Mouse (Mus musculus) embryonic facial prominence, embryonic 10.5 days (tissue): ENCODE data around the gene Myl7. TPM values are rescaled to one million over a fixed set of nuclear protein-coding genes. Genes with fewer than 3 reads are reported as not detected.
A peak's percentile ranks its signal among the peaks of the same experiment; 100 is the strongest.

Experiments
- DNase-seq: peaks from one replicate; pipeline ENCODE4 v3.0.0-alpha.2; 2017; ENCODE audit warnings: low spot score
- H3K27ac ChIP-seq: fragments of 300-500 bp; sonication (generic); replicated peaks from 2 replicates; pipeline ENCODE4 v1.5.1; 2016; ENCODE audit warnings: mild to moderate bottlenecking
- H3K27me3 ChIP-seq: fragments of 300-500 bp; sonication (generic); replicated peaks from 2 replicates; pipeline ENCODE4 v1.6.1; 2016; ENCODE audit warnings: low read depth, mild to moderate bottlenecking; ENCODE audit not compliant: poor library complexity, severe bottlenecking
- H3K36me3 ChIP-seq: fragments of 300-500 bp; sonication (generic); replicated peaks from 2 replicates; pipeline ENCODE4 v1.6.1; 2016; ENCODE audit warnings: mild to moderate bottlenecking, moderate library complexity
- H3K4me1 ChIP-seq: fragments of 300-500 bp; sonication (generic); 2 replicates; pipeline ENCODE4 v1.6.1; 2016
- H3K4me3 ChIP-seq: fragments of 300-500 bp; sonication (generic); 2 replicates; pipeline ENCODE4 v1.5.1; 2016; ENCODE audit warnings: mild to moderate bottlenecking, moderate library complexity
- H3K9me3 ChIP-seq: fragments of 300-500 bp; sonication (generic); 2 replicates; pipeline ENCODE4 v1.6.1; 2016; ENCODE audit warnings: mild to moderate bottlenecking
- WGBS: fragments of 180-500 bp; shearing (Covaris S2); methylation state at CpG from one replicate; pipeline ENCODE4 v1.1.7; 2016; 5-methylcytosine and 5-hydroxymethylcytosine counted together
- polyA plus RNA-seq: library from polyadenylated mRNA; unstranded; fragments of >200 nt; fragmentation: Nextera tagmentation; extraction: Ambion mirVana; gene quantifications from 2 replicates; pipeline ENCODE4 v1.2.1, GENCODE M21; 2016

The Myl7 gene
- polyA plus RNA-seq, 1 experiment from 2014 or later, result 5.4 TPM

DNA sequence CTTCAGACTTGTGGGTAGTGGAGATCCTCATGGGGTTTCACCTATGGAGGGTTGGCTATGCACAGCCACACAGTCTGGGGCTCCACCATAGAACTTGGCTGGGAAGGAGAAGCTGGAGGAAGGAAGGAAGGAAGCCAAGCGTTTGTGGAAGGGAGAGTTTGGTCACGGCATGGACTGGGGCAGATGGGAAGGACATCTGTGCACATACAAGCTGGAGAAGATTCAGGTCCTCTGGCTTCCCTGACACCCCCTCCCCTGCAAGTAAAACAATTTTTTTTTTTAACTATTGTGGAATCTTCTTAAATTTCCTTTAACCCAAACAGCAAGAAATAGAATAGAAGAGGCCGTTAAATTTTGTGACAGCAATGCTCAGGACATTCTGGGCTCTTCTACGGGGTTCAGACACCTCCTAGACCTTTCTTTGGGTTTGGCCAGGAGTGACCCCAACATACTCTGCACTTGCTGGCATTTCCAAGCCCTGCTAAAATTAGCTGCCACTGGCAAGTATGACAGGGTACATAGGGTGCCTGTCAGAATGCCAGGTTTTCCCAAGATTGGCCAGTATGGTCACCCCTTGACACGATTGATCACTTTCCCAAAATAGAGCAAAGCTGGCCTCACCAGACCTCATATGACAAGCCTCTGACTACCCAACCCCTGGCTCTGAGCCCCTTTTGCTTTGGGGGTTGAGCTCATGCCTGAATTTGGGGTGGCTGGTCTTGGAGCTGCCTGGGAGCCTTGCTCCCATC lies 17.0 kb upstream of the Myl7 start:
- no peak overlapping the region for H3K4me3 ChIP-seq
- H3K36me3 ChIP-seq, result no peaks in the 10 kb centered on the region
- DNase-seq, result no peak
- no peak overlapping the region; the same call in 1 of the 2 replicates for H3K27ac ChIP-seq
- no peaks in the 10 kb centered on the region for H3K9me3 ChIP-seq
- peaks cover 6% of the 10 kb centered on the region; the same call in 1 of the 2 replicates for H3K4me1 ChIP-seq
- 91% methylated on average over 5 of the region's 5 CpGs for WGBS
- H3K27me3 ChIP-seq, result peaks cover 8% of the 10 kb centered on the region; the same call in 1 of the 2 replicates

DNA sequence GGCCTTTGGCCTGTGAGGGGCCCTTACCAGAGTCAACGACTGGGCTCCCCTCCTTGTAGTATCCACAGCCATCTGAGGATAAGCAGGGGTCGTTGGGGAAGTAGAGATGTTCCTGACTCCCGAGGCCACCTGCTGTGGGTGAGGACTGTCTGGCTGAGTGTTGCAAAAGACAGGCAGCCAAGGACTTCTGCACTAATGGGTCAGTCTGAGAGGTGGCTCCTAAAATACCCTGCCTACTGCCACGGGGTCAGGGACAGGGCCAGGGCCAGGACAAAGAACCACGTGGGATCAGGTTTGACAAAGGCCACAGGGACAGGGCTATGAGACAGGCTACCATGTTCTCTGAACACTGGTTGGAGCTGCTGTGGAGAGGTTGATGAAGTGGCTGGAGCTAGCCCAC lies 16.4 kb upstream of the Myl7 start:
- WGBS, result 63% methylated on average over 5 of the region's 5 CpGs
- H3K27ac ChIP-seq, result no peak overlapping the region; the same call in 1 of the 2 replicates
- DNase-seq, result no peak
- peaks cover 8% of the 10 kb centered on the region; the same call in 1 of the 2 replicates for H3K27me3 ChIP-seq
- no peaks in the 10 kb centered on the region for H3K36me3 ChIP-seq
- no peak overlapping the region for H3K4me3 ChIP-seq
- H3K9me3 ChIP-seq, result no peaks in the 10 kb centered on the region
- H3K4me1 ChIP-seq, result no peaks in the 10 kb centered on the region

DNA sequence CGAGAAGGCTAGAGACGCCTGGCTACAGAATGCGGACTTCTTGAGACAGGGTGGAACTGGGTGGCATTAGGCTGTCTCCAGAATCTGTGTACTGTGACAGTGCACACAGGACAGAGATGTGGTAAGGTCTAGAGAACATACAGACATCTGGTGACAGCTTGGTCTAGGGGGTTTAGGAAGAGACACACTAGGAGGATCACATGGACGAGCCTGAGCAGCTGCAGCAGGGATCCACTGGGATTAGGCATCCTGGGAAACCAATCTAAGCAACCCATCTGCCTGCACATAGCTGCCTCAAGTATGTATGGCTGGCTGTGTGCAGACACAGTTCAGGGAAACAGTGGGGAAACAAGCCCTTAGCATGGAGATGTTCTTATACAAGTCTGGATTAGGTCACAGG lies 15.4 kb upstream of the Myl7 start:
- H3K27ac ChIP-seq, result no peak overlapping the region
- no peak for DNase-seq
- 78% methylated on average over 4 of the region's 4 CpGs for WGBS
- H3K4me1 ChIP-seq, result 0 out of 2 replicates have a peak, but pooled peaks cover 6% of the 10 kb centered on the region
- H3K36me3 ChIP-seq, result no peaks in the 10 kb centered on the region
- no peak overlapping the region for H3K4me3 ChIP-seq
- peaks cover 8% of the 10 kb centered on the region; the same call in 1 of the 2 replicates for H3K27me3 ChIP-seq
- H3K9me3 ChIP-seq, result no peaks in the 10 kb centered on the region

DNA sequence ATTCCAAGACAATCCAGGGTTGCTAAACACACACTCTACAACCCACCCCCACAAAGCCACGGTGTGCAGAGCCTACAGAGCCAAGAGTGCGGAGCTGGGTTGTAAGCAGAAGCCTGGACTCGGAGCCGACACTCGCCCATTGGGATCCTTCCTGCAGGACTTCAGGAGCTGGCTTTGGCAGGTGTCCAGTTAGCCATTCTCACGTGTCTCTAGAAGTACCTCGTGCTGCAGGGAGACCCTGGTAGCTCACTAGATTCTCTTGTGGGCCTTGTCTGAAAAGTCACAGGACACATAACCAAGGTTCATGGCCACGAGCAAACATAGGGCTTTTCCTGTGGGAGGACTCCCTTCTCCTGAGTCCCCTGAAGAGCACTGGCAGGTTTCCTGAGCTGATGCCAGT lies 14.7 kb upstream of the Myl7 start:
- Histone ChIP-seq H3K4me1 (0 out of 2 replicates have a peak, but pooled peaks cover 6% of the 10 kb centered on the region), H3K27me3 (peaks cover 8% of the 10 kb centered on the region; the same call in 1 of the 2 replicates), H3K4me3 (no peak overlapping the region), H3K9me3 (no peaks in the 10 kb centered on the region), H3K27ac (no peak overlapping the region), H3K36me3 (no peaks in the 10 kb centered on the region)
- no peak for DNase-seq
- WGBS, result 75% methylated on average over 8 of the region's 8 CpGs

DNA sequence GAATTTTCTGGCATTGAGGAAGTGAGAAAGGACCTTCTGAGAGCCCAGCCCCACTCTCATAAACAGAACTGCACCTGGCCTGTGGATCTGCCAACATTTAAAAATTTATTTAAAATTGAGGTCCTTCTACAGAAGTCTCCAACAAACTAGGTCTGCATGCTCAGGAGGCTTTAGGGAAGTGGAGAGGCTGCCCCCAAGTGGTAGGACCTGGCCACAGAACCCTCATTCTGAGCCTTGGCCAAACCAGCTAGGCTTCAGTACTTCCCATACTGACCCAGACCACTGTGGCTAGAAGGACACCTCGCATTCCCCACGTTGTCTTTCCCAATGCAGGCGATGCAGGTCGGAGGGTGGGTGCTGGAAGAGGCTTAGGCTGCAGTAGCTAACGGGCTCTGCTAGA lies 14.1 kb upstream of the Myl7 start:
- Histone ChIP-seq H3K9me3 (no peaks in the 10 kb centered on the region), H3K4me3 (no peak overlapping the region), H3K27ac (no peak overlapping the region), H3K4me1 (0 out of 2 replicates have a peak, but pooled peaks cover 6% of the 10 kb centered on the region), H3K36me3 (no peaks in the 10 kb centered on the region), H3K27me3 (peaks cover 8% of the 10 kb centered on the region; the same call in 1 of the 2 replicates)
- DNase-seq, result peak; percentile 60
- 27% methylated on average over 5 of the region's 5 CpGs for WGBS

DNA sequence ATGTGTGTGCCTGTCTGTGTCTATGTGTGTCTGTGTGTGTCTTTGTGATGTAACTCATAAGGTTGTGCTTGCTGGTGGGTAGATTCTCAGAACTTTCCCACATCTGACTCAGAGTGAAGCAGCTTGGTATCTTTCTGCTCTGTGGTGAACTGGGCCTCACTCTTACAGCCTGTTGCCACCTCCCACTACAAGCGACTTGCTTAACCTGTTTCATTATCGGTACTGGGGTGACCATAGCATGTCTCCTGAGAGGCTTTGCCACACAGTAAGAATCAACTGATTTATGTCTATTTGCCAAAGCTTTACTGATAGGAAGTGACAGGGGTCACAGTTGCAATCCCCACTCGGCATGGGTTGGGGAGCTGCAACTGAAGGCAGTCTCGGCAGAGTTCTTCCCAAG lies 10.1 kb upstream of the Myl7 start:
- no peak overlapping the region for H3K27ac ChIP-seq
- WGBS, result 85% methylated on average over 4 of the region's 4 CpGs
- H3K9me3 ChIP-seq, result no peaks in the 10 kb centered on the region
- H3K36me3 ChIP-seq, result no peaks in the 10 kb centered on the region
- DNase-seq, result no peak
- H3K27me3 ChIP-seq, result no peaks in the 10 kb centered on the region; the same call in 1 of the 2 replicates
- no peak overlapping the region for H3K4me3 ChIP-seq
- H3K4me1 ChIP-seq, result 0 out of 2 replicates have a peak, but pooled peaks cover 6% of the 10 kb centered on the region

DNA sequence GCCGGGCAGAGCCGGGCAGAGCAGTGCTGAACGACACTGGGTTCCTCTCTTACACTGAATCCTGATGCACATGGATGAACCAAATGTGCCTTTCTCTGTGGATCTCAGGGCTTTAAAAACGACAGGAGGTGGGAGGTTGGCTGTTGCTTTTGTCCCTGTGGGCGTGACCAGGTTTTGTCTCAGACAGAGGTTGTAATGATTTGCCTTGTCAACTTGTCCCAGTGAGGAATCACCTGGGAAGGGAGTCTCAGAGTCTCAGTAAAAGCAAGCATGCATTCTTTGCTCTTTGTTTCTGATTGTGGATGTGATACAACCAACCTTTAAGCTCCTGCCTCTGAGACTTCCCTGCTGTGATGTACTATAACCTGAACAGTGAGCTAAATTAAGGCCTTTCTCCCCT lies 8.5 kb upstream of the Myl7 start:
- Histone ChIP-seq H3K4me3 (no peak overlapping the region), H3K27ac (no peak overlapping the region), H3K27me3 (peaks cover 15% of the 10 kb centered on the region), H3K9me3 (no peaks in the 10 kb centered on the region), H3K36me3 (no peaks in the 10 kb centered on the region), H3K4me1 (peaks cover 17% of the 10 kb centered on the region)
- WGBS, result 57% methylated on average over 5 of the region's 5 CpGs
- DNase-seq, result no peak

DNA sequence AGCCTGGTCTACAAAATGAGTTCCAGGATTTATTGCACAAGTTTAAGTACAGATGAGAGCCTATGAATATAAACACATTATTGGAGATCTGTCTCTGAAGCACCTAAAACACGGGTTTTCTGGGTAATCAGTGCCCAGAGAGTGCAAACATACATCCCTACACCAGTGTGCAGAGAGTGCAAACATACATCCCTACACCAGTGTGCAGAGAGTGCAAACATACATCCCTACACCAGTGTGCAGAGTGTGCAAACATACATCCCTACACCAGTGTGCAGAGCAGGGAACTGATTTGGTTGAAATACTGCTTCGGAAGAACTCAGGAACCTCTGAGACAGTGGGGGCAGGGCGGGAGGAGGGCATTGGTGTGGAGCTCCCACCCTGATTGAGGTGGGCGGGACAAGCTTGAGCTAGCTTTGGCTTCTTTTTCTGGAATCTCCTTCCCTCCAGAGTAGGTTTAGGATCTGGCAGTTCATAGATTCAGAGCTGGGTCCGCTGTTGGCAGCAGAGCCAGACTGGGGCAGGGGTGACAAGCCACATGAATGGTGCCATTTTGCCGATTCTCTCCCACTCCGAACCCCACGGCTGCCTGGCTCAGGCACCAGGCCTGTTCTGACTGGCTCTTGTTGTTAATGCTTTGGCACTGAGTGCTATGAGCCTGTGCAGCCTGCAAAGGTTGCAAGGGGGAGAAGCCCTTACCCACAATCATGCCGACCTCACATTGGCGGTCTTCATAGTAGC lies 7.4 kb upstream of the Myl7 start:
- no peak for DNase-seq
- H3K36me3 ChIP-seq, result no peaks in the 10 kb centered on the region
- H3K27me3 ChIP-seq, result peaks cover 26% of the 10 kb centered on the region
- WGBS, result 88% methylated on average over 10 of the region's 10 CpGs
- 0 out of 2 replicates have a peak overlapping the region, but pooled peaks have one; percentile 3 for H3K27ac ChIP-seq
- H3K4me1 ChIP-seq, result peaks cover 28% of the 10 kb centered on the region
- no peak overlapping the region for H3K4me3 ChIP-seq
- H3K9me3 ChIP-seq, result no peaks in the 10 kb centered on the region

DNA sequence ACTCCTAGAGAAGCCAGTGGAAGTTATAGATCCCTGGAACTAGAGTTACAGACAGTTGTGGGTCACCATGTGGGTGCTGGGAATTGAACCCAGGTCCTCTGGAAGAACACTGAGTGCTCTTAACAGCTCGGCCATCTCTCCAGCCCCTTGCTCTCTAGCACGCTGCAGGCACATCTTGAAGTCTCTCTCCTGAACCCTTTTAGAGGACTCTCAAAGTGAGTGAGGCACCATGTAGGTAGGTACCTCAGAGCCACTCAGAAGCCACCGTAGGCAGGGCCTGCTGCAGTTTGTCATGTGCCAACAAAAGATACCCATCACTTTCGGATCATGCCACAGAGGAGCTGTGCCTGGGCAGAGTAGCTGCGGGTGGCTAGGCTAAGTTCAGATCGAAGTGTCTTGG lies 6.3 kb upstream of the Myl7 start:
- Histone ChIP-seq H3K36me3 (no peaks in the 10 kb centered on the region), H3K27ac (no peak overlapping the region), H3K27me3 (peaks cover 37% of the 10 kb centered on the region), H3K9me3 (no peaks in the 10 kb centered on the region), H3K4me1 (peaks cover 30% of the 10 kb centered on the region), H3K4me3 (no peak overlapping the region)
- DNase-seq, result no peak
- WGBS, result 90% methylated on average over 6 of the region's 6 CpGs

DNA sequence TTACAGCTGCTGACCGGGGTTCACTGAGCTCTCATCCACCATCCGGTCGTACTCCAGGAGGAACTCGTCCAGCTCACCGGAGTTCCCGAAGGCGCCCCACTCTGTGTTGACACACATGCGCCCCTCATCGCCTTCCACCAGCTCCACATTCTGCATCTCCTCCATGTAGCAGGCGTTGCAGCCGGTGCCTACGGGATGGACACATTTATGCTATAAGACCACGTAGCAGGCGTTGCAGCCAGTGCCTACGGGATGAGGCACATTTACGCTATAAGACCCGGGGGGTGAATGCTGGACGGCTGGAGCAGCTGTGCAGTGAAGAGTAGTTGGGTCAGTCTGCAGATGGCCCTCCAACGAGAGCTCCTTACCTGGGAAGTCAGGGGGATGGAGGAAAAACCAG lies 5.8 kb upstream of the Myl7 start:
- Histone ChIP-seq H3K4me1 (peaks cover 26% of the 10 kb centered on the region), H3K36me3 (no peaks in the 10 kb centered on the region), H3K27me3 (peaks cover 40% of the 10 kb centered on the region), H3K4me3 (no peak overlapping the region), H3K27ac (no peak overlapping the region), H3K9me3 (no peaks in the 10 kb centered on the region)
- DNase-seq, result no peak
- WGBS, result 93% methylated on average over 19 of the region's 19 CpGs

DNA sequence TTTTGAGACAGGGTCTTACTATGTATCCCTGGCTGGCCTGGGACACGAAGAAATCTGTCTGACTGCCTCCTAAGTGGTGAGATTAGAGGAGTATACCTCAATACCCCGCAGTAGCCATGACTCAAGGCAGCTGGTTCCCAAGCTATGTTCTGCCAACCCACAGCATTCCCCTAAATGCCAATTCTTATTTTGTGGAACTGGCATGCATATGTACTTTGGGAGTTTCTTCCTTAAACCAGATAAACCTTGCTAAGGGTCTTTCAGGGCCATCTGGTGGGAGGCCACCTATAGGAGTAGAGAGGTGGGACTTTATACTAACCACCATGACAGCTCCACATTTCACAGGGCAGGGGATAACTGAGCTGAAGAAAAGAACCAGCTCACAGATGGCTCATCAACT lies 5.3 kb upstream of the Myl7 start:
- Histone ChIP-seq H3K27ac (no peak overlapping the region), H3K4me1 (peaks cover 23% of the 10 kb centered on the region), H3K4me3 (no peak overlapping the region), H3K36me3 (no peaks in the 10 kb centered on the region), H3K27me3 (peaks cover 45% of the 10 kb centered on the region), H3K9me3 (no peaks in the 10 kb centered on the region)
- DNase-seq, result no peak
- WGBS, result 88% methylated on average over 2 of the region's 2 CpGs

DNA sequence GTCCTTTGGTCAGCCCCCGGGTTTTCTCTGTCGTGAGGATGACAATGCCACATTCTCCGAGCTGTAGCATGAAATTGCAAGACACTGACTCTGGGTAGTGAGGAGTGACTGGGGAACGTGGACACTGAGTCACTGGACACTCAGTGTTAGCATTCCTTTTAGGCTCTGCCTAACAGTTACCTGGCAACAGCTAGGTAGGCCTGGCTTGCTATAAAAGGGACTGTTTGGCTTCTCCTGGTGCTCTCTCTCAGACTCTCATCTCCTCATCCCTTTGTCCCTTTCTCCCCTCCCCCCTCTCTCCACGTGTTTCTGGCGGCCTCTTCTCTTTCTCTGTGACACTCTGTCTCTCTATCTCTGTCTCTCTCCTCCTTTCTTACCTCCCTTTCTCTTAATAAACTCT lies 3.8 kb upstream of the Myl7 start:
- Histone ChIP-seq H3K27me3 (peaks cover 60% of the 10 kb centered on the region), H3K9me3 (no peaks in the 10 kb centered on the region), H3K4me1 (peaks cover 35% of the 10 kb centered on the region), H3K27ac (peak overlapping the region; percentile 82), H3K36me3 (no peaks in the 10 kb centered on the region), H3K4me3 (peak overlapping the region; percentile 59)
- 11% methylated on average over 6 of the region's 6 CpGs for WGBS
- no peak for DNase-seq

DNA sequence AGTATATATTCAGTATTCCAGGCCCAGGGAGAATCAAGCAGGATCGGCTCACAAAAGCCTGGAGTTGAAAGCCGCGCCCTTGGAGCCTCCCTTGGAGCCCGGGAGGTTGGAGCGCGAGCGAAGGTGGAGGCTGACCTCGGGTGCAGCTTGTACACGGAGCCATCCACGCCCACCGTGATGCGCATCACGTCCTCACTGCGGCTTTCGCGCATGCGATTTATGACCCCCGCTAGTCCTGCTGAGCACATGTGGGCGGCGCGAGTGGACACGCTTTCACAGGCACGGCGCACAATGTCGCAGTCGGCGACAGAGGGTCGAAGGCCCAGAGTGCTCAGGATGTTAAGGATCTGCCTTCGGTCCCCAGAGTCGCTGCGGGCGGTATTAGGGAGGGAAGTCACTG lies 3.4 kb upstream of the Myl7 start:
- peak; percentile 83 for DNase-seq
- H3K9me3 ChIP-seq, result no peaks in the 10 kb centered on the region
- WGBS, result 1% methylated on average over 32 of the region's 32 CpGs
- H3K4me1 ChIP-seq, result peaks cover 39% of the 10 kb centered on the region
- H3K27ac ChIP-seq, result peak overlapping the region; percentile 82
- peaks cover 64% of the 10 kb centered on the region for H3K27me3 ChIP-seq
- H3K4me3 ChIP-seq, result peak overlapping the region; percentile 59
- no peaks in the 10 kb centered on the region for H3K36me3 ChIP-seq
